Mouse (Mus musculus): ENCODE results near the gene Gm45716.
"Not testable (repeated sequence)": the region's sequence is repeated elsewhere in the genome, so short reads cannot be mapped to it uniquely, and the experiment has no call there.

Gm45716 gene

DNA sequence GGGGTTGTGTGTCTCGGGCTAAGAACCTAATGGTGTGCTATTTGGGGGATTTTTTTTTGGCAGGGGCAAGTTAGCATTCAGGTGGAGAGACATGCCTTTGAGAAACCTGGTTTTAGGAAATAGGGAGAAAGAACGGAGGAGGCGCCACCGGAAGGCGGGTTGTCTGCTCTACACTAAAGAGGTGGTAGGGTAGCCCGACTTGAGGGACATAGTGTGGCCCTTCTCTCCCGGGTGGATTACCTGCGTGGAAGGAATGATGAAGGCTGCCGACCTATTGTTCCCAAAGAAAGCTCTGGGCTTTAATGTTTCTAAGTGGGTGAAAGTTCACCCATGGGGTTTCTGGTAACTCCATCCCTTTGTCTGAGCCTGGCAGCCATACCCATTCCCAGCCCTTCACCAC, 62.7 kb downstream of the Gm45716 start:
- peak; percentile 55 for DNase-seq (ENCODE audit: low read depth, low spot score)

GRCm38 (mm10) chr11:90250730-90251129, 63.2 kb downstream of the Gm45716 start:
- no peak for DNase-seq (ENCODE audit: low read depth, low spot score)

DNA sequence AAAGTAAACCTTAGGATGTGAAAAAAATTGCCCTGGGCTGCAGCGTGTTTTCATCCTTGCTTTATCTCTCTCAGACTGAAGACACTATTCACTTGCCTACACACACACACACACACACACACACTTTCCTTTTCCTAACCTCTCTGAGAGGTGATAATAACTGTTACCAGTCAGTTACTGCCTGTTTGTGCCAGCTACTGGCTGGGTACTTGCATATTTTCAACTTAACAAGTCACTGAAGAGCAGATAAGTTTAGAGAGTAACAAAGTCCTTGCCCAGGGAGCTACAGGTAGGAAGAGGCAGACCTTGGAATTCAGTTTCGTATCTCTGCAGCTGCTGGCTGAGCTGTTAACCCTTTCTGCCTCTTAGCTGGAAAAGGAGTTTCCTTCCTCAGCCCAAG, 64.4 kb downstream of the Gm45716 start:
- no peak for DNase-seq (ENCODE audit: low read depth, low spot score)

GRCm38 (mm10) chr11:90252366-90252765, 64.9 kb downstream of the Gm45716 start:
- DNase-seq (ENCODE audit: low read depth, low spot score) = no peak

GRCm38 (mm10) chr11:90254536-90254935, 67.1 kb downstream of the Gm45716 start:
- no peak for DNase-seq (ENCODE audit: low read depth, low spot score)

DNA sequence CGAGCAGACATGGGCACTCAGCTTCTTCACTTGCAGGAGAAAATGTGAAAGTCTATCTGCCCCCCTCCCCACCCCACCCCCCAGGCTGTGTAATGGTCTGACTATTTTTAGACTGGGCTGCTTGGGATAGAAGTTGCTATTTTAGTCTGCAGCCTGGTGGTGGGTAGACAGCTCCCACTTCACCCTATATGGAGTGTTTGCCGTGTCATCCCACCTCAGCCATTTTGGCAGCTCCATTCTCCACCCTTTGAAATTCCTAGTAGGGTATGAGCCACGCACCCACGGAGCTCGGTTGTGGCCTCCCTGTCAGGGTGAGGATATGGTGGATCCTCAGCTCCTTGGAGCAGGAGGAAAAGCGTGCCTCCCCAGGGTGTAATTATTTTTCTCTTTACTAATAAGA, 68.2 kb downstream of the Gm45716 start:
- no peak for DNase-seq (ENCODE audit: low read depth, low spot score)

- DNase-seq (ENCODE audit: low read depth, low spot score) = no peak
Measured at GRCm38 (mm10) chr11:90256833-90257525, 69.5 kb downstream of the Gm45716 start.

GRCm38 (mm10) chr11:90258321-90258927, 70.9 kb downstream of the Gm45716 start:
- DNase-seq (ENCODE audit: low read depth, low spot score) = no peak

DNA sequence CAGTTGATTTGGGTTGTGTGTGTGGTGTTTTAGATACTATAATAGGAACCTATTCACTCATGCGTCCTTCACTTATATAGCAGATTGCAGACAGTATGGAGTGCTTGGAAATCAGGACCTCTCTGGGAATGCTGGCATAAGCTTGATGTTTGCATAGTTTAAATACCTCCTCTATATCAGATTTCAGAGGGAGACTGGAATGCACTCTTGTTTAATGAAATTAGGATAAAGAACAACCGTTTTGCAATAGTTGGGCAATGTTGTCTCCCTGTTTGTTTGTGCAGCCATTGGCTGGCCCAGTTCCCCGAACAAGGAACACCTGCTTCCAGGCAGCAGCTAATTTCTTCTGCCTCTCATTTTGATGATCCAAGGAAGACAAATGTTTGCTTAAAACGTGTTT, 71.6 kb downstream of the Gm45716 start:
- peak; percentile 48 for DNase-seq (ENCODE audit: low read depth, low spot score)

- DNase-seq (ENCODE audit: low read depth, low spot score) = no peak
Measured at GRCm38 (mm10) chr11:90259826-90260225, 72.3 kb downstream of the Gm45716 start.

DNA sequence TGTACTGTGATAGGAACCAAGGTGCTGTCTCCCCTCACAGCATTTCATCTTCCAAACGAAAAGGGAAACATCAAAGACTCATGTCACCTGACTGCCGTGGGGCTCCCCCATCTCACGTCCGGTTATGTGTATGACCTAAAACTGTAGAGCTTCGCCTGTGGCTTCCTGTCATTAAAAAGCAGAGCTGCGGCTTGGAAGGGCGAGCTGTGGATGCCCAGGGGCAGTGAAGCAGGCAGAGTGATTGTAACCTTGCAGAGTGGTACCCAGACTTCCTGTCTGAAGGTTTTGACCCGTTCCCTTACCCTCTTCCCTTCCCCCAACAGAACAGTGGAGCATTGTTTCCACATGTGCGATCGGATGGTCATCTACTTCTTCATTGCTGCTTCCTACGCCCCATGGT, 76.7 kb downstream of the Gm45716 start:
- no peak for DNase-seq (ENCODE audit: low read depth, low spot score)

DNA sequence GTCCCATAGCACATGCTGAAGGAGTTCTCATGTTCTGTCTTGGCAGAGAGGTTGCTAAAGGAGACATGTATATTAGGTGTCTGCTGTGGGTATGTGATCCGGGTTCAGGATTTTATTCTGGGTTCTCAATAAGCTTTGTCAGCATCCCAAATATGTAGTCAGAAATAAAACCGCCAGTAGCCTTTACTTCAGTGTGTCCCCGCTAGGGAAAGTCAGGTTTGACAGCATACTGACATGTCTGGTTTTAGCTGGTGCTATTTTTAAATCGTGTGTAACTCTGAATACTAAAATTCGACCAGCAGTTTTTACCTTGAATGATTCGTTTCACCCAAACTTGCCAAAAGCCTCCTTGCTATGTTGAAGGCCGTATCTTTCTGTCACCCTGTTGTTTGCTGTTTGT, 78.1 kb downstream of the Gm45716 start:
- no peak for DNase-seq (ENCODE audit: low read depth, low spot score)

DNA sequence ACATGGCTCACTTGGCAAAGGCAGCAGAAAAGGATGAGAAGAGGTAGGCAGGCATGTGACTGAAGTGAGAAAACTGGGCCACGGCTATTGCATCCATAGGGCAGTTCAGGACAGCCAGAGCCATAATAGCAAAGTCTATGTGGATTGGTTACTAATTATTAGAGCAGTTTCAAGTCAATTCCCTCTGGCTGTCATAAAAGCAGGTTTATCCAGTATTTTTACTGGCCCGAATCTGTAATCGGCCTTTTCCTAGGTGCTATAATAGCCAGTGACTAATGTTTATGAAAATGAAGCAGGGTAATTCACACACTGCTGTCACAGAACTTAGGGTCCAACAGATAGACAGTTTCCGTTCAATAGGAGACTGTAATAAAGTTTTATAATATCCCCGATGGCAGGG, 81.5 kb downstream of the Gm45716 start:
- DNase-seq (ENCODE audit: low read depth, low spot score) = no peak

- DNase-seq (ENCODE audit: low read depth, low spot score) = no peak
Measured at GRCm38 (mm10) chr11:90269398-90270123, 82.1 kb downstream of the Gm45716 start.

DNA sequence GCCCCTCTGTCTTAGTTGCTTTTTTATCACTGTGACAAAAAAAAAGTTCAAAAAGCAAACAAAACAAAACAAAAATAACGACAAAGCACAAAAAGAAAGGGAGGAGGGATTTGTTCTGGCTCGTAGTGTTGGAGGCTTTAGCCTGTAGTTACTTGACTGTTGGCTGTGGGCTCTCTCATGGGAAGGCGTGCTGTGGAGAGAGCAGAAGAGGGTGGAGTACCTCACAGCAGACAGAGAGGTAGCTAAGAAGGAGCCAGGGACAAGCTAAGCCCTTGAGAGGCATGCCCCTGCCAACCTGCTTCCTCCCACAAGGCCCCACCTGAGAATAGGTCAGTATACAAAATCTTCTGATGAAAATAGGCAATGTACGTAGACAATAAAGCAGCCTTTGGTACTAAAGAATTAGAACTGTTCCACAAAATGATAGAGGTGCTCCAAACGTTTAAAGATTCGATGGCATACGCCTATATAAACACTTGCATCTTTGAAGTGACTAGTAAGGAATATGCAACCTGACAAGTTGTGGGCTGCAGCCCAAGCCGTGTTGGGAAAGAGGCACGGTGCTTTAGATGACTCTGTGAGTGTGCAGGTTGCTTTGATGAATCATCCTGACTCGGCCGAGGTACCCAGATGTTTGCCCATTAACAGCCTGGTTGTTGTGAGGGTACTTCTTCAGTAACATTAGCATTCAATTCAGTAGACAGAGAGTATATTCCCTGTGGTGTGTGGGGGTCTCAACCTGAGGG, 82.8 kb downstream of the Gm45716 start:
- peak; percentile 12 for DNase-seq (ENCODE audit: low read depth, low spot score)

GRCm38 (mm10) chr11:90274187-90274586, 86.7 kb downstream of the Gm45716 start:
- DNase-seq (ENCODE audit: low read depth, low spot score) = no peak

DNA sequence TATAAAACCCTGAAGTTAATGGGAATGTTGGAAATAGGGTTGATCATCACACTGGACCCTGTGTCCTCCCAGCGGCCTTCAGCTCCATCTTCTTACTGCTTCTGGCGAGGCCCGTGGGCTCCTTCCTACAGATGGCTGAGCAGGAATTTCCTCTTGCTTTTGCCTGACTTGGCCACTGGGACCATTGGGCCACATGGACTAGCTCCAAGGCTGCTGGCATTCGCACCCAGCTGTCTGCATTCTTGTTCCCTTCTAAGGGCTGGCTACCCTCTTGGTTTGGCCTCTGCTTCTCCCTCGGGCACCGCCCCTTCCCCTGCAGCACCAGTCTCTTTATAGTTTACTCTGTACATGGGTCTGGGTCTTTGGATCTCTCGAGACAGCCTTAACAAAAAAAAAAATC, 88.2 kb downstream of the Gm45716 start:
- DNase-seq (ENCODE audit: low read depth, low spot score) = no peak

DNA sequence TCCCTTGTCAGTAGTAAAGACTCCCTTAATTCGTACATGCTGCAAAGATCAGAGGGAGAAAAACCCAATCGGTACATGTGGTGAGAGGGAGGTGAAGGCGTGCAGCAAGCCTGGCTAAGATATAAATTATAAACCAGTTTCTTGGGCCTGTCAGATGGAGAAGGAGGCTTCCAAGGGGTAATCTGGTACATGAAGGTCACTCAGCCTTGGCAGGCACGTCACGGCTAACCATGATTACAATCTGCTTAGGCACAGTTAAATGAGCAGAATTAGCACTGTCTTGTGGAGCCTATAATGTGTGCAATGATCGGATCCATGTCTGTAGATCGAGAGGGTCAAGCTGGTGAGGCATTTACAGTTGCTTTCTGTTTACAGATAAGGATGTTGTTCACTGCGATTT, 88.7 kb downstream of the Gm45716 start:
- DNase-seq (ENCODE audit: low read depth, low spot score) = no peak

- DNase-seq (ENCODE audit: low read depth, low spot score) = no peak
Measured at GRCm38 (mm10) chr11:90276561-90276960, 89.1 kb downstream of the Gm45716 start.

GRCm38 (mm10) chr11:90280069-90280468, 92.6 kb downstream of the Gm45716 start:
- DNase-seq (ENCODE audit: low read depth, low spot score) = no peak

GRCm38 (mm10) chr11:90281943-90282342, 94.5 kb downstream of the Gm45716 start:
- DNase-seq (ENCODE audit: low read depth, low spot score) = not testable (repeated sequence)

DNA sequence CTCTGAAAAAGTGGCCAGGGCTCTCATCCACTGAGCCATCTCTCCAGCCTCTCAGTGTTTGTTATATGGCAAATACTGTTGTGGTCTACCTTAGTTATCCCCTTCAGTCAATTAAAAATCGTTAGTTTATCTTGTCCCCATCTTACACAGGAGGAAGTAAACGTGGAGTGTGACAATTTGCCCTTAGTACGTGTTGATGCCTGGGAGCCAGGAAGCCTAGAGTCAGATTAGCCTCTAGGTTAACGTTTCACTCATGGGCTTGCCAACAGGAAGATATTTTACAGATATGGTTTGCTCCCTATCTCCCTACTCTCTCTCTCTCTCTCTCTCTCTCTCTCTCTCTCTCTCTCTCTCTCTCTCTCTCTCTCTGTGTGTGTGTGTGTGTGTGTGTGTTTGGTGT, 95.7 kb downstream of the Gm45716 start:
- no peak for DNase-seq (ENCODE audit: low read depth, low spot score)
